Mouse (Mus musculus) hindbrain, embryonic 12.5 days (tissue): ENCODE measurements around the gene Prdm16. TPM values are rescaled to one million over a fixed set of nuclear protein-coding genes. Genes with fewer than 3 reads are reported as not detected.

ENCODE experiments used
- ATAC-seq: fragments of 200-750 bp; cut with Nextera tagmentation; 2 replicates; pipeline ENCODE4 v1.8.0; 2017; ENCODE audit warnings: moderate TSS enrichment; ENCODE audit not compliant: low FRiP score
- H3K27ac ChIP-seq: fragments of 300-500 bp; sonication (generic); 2 replicates; pipeline ENCODE4 v1.5.1; 2016; ENCODE audit warnings: mild to moderate bottlenecking
- H3K27me3 ChIP-seq: fragments of 300-500 bp; sonication (generic); 2 replicates; pipeline ENCODE4 v1.6.1; 2016; ENCODE audit warnings: mild to moderate bottlenecking
- H3K36me3 ChIP-seq: fragments of 300-500 bp; sonication (generic); 2 replicates; pipeline ENCODE4 v1.6.1; 2016; ENCODE audit warnings: mild to moderate bottlenecking
- H3K4me1 ChIP-seq: fragments of 300-500 bp; sonication (generic); 2 replicates; pipeline ENCODE4 v1.6.1; 2016
- H3K4me2 ChIP-seq: fragments of 300-500 bp; sonication (generic); replicated peaks from 2 replicates; pipeline ENCODE4 v1.6.1; 2016; ENCODE audit warnings: mild to moderate bottlenecking
- H3K4me3 ChIP-seq: fragments of 300-500 bp; sonication (generic); 2 replicates; pipeline ENCODE4 v1.5.1; 2016; ENCODE audit warnings: mild to moderate bottlenecking
- H3K9ac ChIP-seq: fragments of 300-500 bp; sonication (generic); 2 replicates; pipeline ENCODE4 v1.6.1; 2016; ENCODE audit warnings: mild to moderate bottlenecking, moderate library complexity
- H3K9me3 ChIP-seq: fragments of 300-500 bp; sonication (generic); replicated peaks from 2 replicates; pipeline ENCODE4 v1.6.1; 2016; ENCODE audit warnings: mild to moderate bottlenecking
- WGBS: fragments of 180-500 bp; shearing (Covaris S2); methylation state at CpG from one replicate; pipeline ENCODE4 v1.1.7; 2016; 5-methylcytosine and 5-hydroxymethylcytosine counted together
- polyA plus RNA-seq: library from polyadenylated mRNA; unstranded; fragments of >200 nt; fragmentation: Nextera tagmentation; extraction: Ambion mirVana; gene quantifications from 2 replicates; pipeline ENCODE4 v1.2.1, GENCODE M21; 2016

The Prdm16 gene
- polyA plus RNA-seq, 1 experiment from 2014 or later: 26.4 TPM

GRCm38 (mm10) chr4:154348197-154348786 lies 288.4 kb downstream of the Prdm16 start:
- Histone ChIP-seq H3K36me3 (0 out of 2 replicates have a peak, but pooled peaks cover 1% of the 10 kb centered on the region), H3K4me1 (peaks cover 22% of the 10 kb centered on the region), H3K4me3 (no peak overlapping the region), H3K27me3 (peaks cover 6% of the 10 kb centered on the region; the same call in 1 of the 2 replicates), H3K9ac (no peak overlapping the region), H3K4me2 (no peak overlapping the region), H3K27ac (no peak overlapping the region), H3K9me3 (no peaks in the 10 kb centered on the region)
- WGBS: 52% methylated on average over 11 of the region's 11 CpGs
- ATAC-seq: no peak

- Histone ChIP-seq H3K9ac (no peak overlapping the region), H3K27ac (no peak overlapping the region), H3K27me3 (peaks cover 6% of the 10 kb centered on the region; the same call in 1 of the 2 replicates), H3K9me3 (no peaks in the 10 kb centered on the region), H3K4me1 (peaks cover 22% of the 10 kb centered on the region), H3K4me2 (no peak overlapping the region), H3K36me3 (peaks cover 6% of the 10 kb centered on the region; the same call in 1 of the 2 replicates), H3K4me3 (no peak overlapping the region)
- ATAC-seq: peak; percentile 65
- 46% methylated on average over 19 of the region's 19 CpGs for WGBS
Measured at GRCm38 (mm10) chr4:154346731-154347522, 289.7 kb downstream of the Prdm16 start.

GRCm38 (mm10) chr4:154336650-154337049 lies 300.0 kb downstream of the Prdm16 start:
- H3K4me2 ChIP-seq: no peak overlapping the region
- peaks cover 22% of the 10 kb centered on the region for H3K27me3 ChIP-seq
- no peak overlapping the region; the same call in 1 of the 2 replicates for H3K27ac ChIP-seq
- H3K4me3 ChIP-seq: no peak overlapping the region
- no peaks in the 10 kb centered on the region for H3K9me3 ChIP-seq
- peaks cover 15% of the 10 kb centered on the region for H3K36me3 ChIP-seq
- no peak overlapping the region for H3K9ac ChIP-seq
- no peak for ATAC-seq
- H3K4me1 ChIP-seq: peaks cover 33% of the 10 kb centered on the region
- WGBS: 15% methylated on average over 10 of the region's 10 CpGs

GRCm38 (mm10) chr4:154335761-154336160 lies 300.9 kb downstream of the Prdm16 start, which contains the start of gene B230104I21Rik:
Gene B230104I21Rik (plus strand): TSS chr4:154336127.
- WGBS: 64% methylated on average over 12 of the region's 12 CpGs
- H3K9me3 ChIP-seq: no peaks in the 10 kb centered on the region
- no peak within 1 kb of the TSS for H3K4me3 ChIP-seq
- peak within 1 kb of the TSS; percentile 25; the same call in 1 of the 2 replicates for H3K27ac ChIP-seq
- H3K4me2 ChIP-seq: peak within 1 kb of the TSS; percentile 40
- H3K9ac ChIP-seq: no peak within 1 kb of the TSS
- peaks cover 42% of the 10 kb centered on the region for H3K4me1 ChIP-seq
- 0 out of 2 replicates have a peak, but pooled peaks have one; percentile 39 for ATAC-seq
- peaks cover 7% of the 10 kb centered on the region; the same call in 1 of the 2 replicates for H3K36me3 ChIP-seq
- peaks cover 22% of the 10 kb centered on the region for H3K27me3 ChIP-seq

- Histone ChIP-seq H3K4me1 (peaks cover 46% of the 10 kb centered on the region), H3K4me3 (no peak overlapping the region), H3K36me3 (no peaks in the 10 kb centered on the region), H3K9ac (no peak overlapping the region), H3K4me2 (peak overlapping the region; percentile 40), H3K27me3 (peaks cover 22% of the 10 kb centered on the region), H3K9me3 (no peaks in the 10 kb centered on the region), H3K27ac (peak overlapping the region; percentile 2; the same call in 1 of the 2 replicates)
- peak; percentile 20; the same call in 1 of the 2 replicates for ATAC-seq
- WGBS: 64% methylated on average over 37 of the region's 48 CpGs
Measured at GRCm38 (mm10) chr4:154334699-154335402, 301.8 kb downstream of the Prdm16 start.

- H3K9me3 ChIP-seq: no peaks in the 10 kb centered on the region
- H3K4me1 ChIP-seq: peaks cover 58% of the 10 kb centered on the region
- H3K4me3 ChIP-seq: no peak overlapping the region
- ATAC-seq: no peak
- H3K27ac ChIP-seq: peak overlapping the region; percentile 24; the same call in 1 of the 2 replicates
- H3K4me2 ChIP-seq: no peak overlapping the region
- H3K9ac ChIP-seq: no peak overlapping the region
- H3K27me3 ChIP-seq: peaks cover 20% of the 10 kb centered on the region
- H3K36me3 ChIP-seq: no peaks in the 10 kb centered on the region
- WGBS: 68% methylated on average over 8 of the region's 8 CpGs
Measured at GRCm38 (mm10) chr4:154333300-154333699, 303.4 kb downstream of the Prdm16 start.

- H3K4me3 ChIP-seq: no peak overlapping the region
- no peaks in the 10 kb centered on the region for H3K9me3 ChIP-seq
- no peak overlapping the region for H3K4me2 ChIP-seq
- no peak for ATAC-seq
- H3K9ac ChIP-seq: no peak overlapping the region
- whole genome bisulfite sequencing: 24% methylated on average over 12 of the region's 12 CpGs
- peak overlapping the region; percentile 8; the same call in 1 of the 2 replicates for H3K27ac ChIP-seq
- peaks cover 44% of the 10 kb centered on the region for H3K4me1 ChIP-seq
- peaks cover 33% of the 10 kb centered on the region for H3K27me3 ChIP-seq
- H3K36me3 ChIP-seq: no peaks in the 10 kb centered on the region
Measured at GRCm38 (mm10) chr4:154331271-154331670, 305.4 kb downstream of the Prdm16 start.

- 86% methylated on average over 7 of the region's 7 CpGs for WGBS
- Histone ChIP-seq H3K27me3 (peaks cover 37% of the 10 kb centered on the region), H3K27ac (0 out of 2 replicates have a peak overlapping the region, but pooled peaks have one; percentile 55), H3K9me3 (no peaks in the 10 kb centered on the region), H3K4me1 (peaks cover 42% of the 10 kb centered on the region), H3K4me2 (no peak overlapping the region), H3K9ac (no peak overlapping the region), H3K36me3 (no peaks in the 10 kb centered on the region), H3K4me3 (no peak overlapping the region)
- no peak for ATAC-seq
Measured at GRCm38 (mm10) chr4:154330001-154330400, 306.7 kb downstream of the Prdm16 start.

GRCm38 (mm10) chr4:154328836-154329235 lies 307.8 kb downstream of the Prdm16 start:
- peaks cover 28% of the 10 kb centered on the region for H3K27me3 ChIP-seq
- peaks cover 42% of the 10 kb centered on the region for H3K4me1 ChIP-seq
- no peak overlapping the region for H3K4me2 ChIP-seq
- no peaks in the 10 kb centered on the region for H3K9me3 ChIP-seq
- H3K4me3 ChIP-seq: no peak overlapping the region
- 9% methylated on average over 6 of the region's 6 CpGs for WGBS
- no peaks in the 10 kb centered on the region for H3K36me3 ChIP-seq
- H3K27ac ChIP-seq: peak overlapping the region; percentile 55; the same call in 1 of the 2 replicates
- no peak overlapping the region for H3K9ac ChIP-seq
- ATAC-seq: peak; percentile 71

- Histone ChIP-seq H3K4me1 (peaks cover 38% of the 10 kb centered on the region), H3K36me3 (no peaks in the 10 kb centered on the region), H3K4me2 (no peak overlapping the region), H3K9me3 (no peaks in the 10 kb centered on the region), H3K9ac (no peak overlapping the region), H3K4me3 (no peak overlapping the region), H3K27me3 (peaks cover 28% of the 10 kb centered on the region), H3K27ac (no peak overlapping the region)
- ATAC-seq: no peak; the same call in 1 of the 2 replicates
- 6% methylated on average over 19 of the region's 20 CpGs for WGBS
Measured at GRCm38 (mm10) chr4:154328431-154328830, 308.2 kb downstream of the Prdm16 start.

GRCm38 (mm10) chr4:154325410-154325809 lies 311.3 kb downstream of the Prdm16 start:
- WGBS: 61% methylated on average over 4 of the region's 4 CpGs
- Histone ChIP-seq H3K9ac (no peak overlapping the region), H3K4me1 (peaks cover 20% of the 10 kb centered on the region), H3K4me2 (no peak overlapping the region), H3K36me3 (no peaks in the 10 kb centered on the region), H3K4me3 (no peak overlapping the region), H3K27me3 (peaks cover 26% of the 10 kb centered on the region), H3K27ac (no peak overlapping the region), H3K9me3 (no peaks in the 10 kb centered on the region)
- no peak for ATAC-seq

- Histone ChIP-seq H3K27me3 (no peaks in the 10 kb centered on the region), H3K4me2 (no peak overlapping the region), H3K9ac (no peak overlapping the region), H3K27ac (peak overlapping the region; percentile 85), H3K4me1 (peaks cover 11% of the 10 kb centered on the region; the same call in 1 of the 2 replicates), H3K9me3 (no peaks in the 10 kb centered on the region), H3K4me3 (no peak overlapping the region), H3K36me3 (no peaks in the 10 kb centered on the region)
- ATAC-seq: no peak
- WGBS: 67% methylated on average over 11 of the region's 11 CpGs
Measured at GRCm38 (mm10) chr4:154313622-154313967, 323.1 kb downstream of the Prdm16 start.
